Mouse (Mus musculus) bone marrow, adult 2 months (tissue): ENCODE data around the gene Rsph6a.

Experiments
- CTCF ChIP-seq: fragments of 200-500 bp; IDR thresholded peaks from 2 replicates; pipeline ENCODE4 v1.5.1; 2011; ENCODE audit warnings: low read length, control low read depth; ENCODE audit not compliant: control insufficient read depth, insufficient read depth
- POLR2A ChIP-seq: fragments of 200-500 bp; IDR thresholded peaks from 2 replicates; pipeline ENCODE4 v1.6.1; 2011; ENCODE audit warnings: low read depth, mild to moderate bottlenecking, control low read depth, low read length, borderline replicate concordance; ENCODE audit not compliant: control insufficient read depth

GRCm38 (mm10) chr7:19048006-19048527 lies 6.4 kb upstream of the Rsph6a start:
- TF ChIP-seq POLR2A, result no peak
- no peak for TF ChIP-seq CTCF
